Mouse (Mus musculus): ENCODE measurements around the gene Pros1. TPM values are rescaled to one million over a fixed set of nuclear protein-coding genes. Genes with fewer than 3 reads are reported as not detected.

The Pros1 gene
- total RNA-seq, 4 experiments from 2014 or later, result 14.0 to 19.0 (median 15.3) TPM

DNA sequence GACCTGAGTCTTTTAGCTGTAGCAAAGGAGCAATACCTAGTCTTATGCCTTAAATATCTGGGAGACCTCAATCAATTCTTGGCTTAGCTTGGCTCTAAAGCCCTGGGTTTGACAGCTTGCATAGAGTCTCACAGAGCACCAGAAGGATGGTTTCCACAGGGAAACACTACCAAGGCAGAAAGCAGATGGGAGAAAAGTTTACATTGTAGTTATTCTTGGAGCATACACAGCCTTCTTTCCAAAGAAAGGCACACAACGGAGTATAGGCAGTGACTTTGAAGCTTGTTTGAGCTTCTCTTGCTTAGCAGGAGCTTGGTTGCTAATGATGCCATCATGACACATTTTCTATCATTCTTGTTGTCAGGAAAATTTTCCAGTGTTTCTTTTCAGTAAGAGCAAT, 6.0 kb downstream of the Pros1 start:
- DNase-seq (ENCODE audit: low spot score), result no peak

DNA sequence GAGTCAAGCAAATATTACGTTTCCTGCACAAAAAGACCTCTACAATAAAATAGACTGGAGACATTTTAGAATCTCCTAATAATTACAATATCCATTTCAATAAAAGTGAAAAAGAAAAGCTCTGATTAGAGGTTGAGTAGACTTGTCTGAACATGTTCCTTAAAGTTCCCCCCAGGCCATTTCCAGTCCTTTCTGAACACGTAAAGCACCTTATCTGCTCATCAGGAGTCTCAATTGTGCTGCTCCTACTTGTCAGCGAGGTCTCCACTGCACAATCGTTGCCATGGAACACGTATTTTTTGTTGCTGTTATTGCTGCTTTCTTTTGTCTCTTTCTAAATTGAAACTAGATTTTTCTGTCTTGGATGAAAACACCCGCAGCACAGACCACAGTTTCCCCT, 7.3 kb downstream of the Pros1 start:
- no peak for DNase-seq (ENCODE audit: low spot score)

DNA sequence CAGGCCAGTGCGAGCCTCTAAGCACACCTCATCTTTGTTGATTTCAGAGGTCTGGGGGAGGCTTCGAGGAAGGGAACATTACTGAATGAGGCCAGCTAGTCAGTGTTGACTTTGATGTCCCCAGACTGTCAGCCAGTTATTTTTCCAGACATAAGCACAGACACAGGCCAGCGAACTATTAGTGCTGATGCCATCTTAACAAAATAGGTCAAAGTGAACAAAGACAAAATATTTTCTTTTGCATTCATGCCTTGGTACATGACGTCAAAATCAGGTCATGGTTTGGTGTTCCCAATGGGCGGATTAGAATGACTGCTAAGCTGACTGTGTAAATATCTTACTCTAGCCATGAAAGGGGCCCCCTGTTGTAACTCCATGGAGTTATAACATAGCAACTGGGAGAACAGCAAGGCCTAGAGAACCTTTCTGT, 18.6 kb downstream of the Pros1 start:
- no peak for DNase-seq (ENCODE audit: low spot score)

DNA sequence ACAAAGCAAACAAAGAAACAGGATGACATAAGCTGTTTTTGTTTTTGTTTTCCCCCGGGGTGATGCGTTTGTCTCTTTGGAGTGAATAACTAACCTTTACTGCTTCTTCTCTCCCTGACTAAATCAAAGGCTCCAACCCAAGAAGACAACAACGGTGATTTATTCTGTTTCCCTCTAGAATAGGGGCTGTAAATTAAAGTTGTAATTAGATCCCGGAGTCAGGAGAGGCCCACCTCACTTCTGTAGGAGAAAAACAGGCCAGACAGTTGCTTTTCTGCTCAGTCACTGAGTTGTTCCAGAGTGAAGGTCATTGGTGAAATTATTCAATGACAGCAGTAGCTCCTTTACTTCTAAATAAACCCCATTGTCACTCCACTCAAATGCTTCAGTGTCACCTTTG, 19.1 kb downstream of the Pros1 start:
- no peak for DNase-seq (ENCODE audit: low spot score)

DNA sequence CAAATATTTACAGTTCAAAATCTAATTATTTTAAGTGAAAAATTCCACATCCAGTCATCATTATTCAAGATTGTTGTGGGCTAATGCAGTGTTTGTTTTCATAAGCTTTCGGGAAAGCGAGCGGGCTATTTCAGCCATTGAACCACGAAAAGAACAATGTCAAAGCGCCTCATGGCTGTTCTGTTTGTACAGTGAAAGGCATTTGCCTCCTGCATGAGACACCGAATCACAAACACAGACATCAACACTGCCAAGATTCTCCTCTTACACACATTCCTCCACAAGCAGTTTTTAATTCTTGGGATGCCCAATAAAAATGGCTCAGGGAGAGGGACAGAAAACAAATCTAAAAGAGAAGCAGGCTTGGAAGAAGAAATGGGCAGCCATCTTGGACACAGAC, 20.0 kb downstream of the Pros1 start:
- DNase-seq (ENCODE audit: low spot score), result no peak

DNA sequence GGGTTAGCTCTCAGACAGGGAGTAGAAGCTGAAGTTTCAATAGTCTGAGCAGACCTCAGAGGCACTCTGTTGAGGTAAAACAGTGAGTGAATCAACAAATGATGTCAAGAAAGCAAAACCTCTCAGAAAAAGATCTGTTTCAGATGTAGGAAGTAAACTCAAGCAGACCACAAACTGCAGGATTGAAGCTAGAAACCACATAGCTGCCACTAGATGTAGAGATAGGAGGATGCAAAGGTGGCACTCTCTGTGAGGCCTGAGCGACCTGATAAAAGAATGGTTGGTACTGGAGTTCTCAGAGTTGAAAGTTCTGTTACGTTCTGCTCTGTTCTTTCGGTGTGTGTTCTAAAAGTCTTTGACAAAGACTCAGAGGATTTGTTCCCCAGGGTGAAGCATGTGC, 41.7 kb downstream of the Pros1 start:
- DNase-seq (ENCODE audit: low spot score), result no peak

DNA sequence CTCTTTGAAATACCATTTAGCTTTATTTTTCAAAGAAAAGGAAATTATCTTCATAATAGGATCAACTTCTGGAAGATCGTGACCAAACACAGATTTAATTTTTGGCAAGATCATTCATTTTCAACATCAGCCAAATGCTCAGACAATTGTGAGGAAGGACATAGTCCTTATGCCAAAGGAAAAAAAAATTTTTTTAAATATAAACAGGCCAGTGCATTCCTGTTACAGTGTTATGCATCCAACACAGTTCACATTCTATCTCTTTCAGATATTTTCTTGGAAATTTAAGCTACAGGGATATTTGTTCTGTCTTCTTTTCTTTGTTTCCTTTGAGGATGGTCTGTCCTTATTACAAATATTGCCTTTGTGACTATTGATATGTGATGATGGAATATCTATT, 57.3 kb downstream of the Pros1 start:
- DNase-seq (ENCODE audit: low spot score), result no peak

DNA sequence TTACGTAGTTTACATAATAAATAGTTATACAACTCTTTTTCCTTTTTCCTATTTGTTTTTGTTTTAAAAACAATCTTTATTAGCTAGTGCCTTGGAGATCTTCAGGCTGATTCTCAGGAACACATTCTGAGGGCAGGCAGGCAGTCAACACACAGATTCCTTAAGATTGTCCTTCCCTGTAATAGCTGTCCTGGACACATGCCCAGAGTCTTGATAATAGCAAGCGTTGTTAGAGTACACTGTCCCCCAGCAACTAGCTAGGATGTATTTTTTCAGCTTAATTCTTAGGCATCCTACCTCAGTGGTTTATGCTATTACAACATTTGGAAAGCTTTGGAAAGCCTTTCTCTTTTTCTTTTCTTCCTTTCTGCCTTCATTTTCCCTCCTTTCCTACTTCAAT, 58.1 kb downstream of the Pros1 start:
- no peak for DNase-seq (ENCODE audit: low spot score)

DNA sequence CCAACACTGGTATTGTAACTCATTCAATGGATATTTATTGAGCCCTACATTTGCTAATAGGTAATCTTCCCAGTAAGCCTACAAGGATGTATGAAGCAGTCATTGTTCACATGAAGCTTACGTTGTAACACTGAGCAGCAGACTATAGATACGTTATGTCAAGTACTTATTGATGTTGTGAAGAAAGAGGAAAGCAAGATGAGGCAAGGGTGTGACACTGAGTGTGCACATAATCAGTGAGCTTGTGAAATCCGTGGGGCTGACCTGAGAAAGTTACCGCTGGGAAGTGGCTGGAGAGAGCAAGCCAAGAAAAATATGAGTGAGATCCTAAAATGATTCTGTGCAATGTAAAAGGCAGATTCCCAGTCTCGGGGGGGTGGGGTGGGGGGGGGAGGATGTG, 61.4 kb downstream of the Pros1 start:
- no peak for DNase-seq (ENCODE audit: low spot score)

DNA sequence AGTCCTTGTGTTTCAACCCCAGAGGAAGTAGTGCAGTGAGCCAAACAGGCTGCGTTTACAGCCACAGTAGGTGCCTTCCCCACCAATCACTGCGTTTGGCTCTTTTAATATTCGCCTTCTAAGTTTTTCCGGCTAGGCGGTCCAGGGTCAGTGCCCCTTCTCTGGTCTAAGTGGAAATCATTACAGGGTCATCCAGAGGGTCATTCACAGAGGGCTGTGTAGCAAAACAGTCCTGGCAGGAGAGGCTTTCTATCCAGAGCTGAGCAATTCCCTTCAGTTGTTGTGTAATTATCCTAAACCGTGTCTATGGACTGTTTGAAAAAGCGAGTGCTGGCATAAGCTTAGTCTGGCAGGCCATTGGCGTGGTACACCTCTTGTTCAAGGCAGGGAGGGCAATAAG, 68.1 kb downstream of the Pros1 start:
- DNase-seq (ENCODE audit: low spot score), result no peak

DNA sequence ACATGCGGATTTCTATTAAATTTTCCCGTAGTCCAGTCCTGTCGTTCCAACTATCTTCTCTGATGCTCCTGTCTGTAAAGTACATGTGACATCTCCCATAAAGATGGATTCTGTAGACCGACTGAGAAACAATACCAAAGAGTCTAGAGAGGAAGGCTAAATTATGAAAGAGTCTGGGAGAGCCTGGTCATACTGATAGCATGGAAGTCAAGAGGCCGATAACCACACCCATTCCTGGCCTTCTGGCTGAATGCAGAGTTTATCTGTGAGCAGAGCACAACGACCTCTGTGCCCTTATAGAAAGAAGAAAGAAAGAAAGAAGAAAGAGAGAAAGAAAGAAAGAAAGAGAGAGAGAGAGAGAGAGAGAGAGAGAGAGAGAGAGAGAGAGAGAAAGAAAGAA, 77.2 kb downstream of the Pros1 start:
- no peak for DNase-seq (ENCODE audit: low spot score)

DNA sequence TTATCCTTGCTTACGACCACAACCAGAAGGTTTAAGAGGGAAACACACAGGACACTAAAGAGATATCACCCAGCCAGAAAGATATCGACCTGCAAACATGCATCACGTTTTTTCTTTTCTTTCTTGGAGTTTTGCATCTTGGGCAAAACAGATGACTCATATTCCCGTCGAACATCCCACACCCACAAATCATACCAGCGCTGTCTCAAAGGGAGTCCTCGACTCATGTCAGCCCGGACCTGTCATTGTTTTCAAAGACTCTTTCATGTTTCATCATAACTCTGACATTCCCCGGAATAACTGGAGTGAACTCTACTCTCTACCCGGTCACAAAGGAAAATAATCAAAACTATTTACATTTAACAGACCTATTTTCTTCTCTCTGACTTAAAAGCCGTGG, 82.2 kb downstream of the Pros1 start:
- DNase-seq (ENCODE audit: low spot score), result no peak

DNA sequence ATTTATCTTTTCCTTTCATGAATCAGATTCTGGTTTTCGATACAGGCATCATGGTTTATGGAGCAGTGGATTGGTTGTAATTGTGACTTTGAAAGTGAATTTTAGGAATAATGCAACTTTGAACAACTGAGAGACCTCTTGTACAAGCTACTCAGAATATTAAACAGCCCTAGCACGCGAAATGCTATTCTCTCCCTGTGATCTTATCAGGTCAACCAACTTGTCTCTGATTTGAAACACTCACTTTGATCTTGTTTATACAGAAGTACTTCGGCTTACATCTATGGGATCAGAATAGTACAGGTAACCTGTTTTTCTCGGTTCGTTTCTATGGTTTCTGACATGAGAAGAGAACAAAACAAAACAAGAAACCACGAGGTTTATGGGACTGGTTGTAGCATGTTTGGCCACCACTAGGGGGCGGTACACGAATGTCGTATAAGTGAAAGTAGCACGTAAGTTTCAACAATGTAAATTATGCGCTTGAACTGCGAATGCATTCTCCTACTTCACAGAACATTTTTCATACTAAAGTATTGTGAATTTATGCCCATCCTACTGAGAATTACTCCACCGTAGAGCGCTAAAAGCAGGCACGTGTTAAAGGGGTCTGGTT, 86.4 kb downstream of the Pros1 start:
- DNase-seq (ENCODE audit: low spot score), result peak; percentile 35

DNA sequence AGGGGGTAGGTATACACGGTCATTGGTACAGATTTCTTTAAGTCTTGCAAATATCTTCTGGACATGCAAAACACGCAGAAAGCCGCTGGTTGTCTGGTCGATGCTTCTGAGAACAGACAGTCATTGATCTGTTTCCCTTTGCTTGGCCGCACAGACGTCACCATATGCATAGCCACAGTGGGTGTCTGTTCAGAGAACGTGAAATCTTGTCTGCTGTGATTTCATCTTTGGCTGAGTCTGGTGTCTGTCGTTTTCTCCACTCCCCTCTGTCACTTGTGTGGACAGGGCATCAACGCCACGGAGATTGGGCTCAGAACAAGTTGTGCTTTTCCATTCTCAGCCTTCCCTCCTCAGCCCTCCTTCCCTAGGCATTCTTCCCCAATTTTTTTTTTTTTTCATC, 87.7 kb downstream of the Pros1 start:
- DNase-seq (ENCODE audit: low spot score), result no peak

DNA sequence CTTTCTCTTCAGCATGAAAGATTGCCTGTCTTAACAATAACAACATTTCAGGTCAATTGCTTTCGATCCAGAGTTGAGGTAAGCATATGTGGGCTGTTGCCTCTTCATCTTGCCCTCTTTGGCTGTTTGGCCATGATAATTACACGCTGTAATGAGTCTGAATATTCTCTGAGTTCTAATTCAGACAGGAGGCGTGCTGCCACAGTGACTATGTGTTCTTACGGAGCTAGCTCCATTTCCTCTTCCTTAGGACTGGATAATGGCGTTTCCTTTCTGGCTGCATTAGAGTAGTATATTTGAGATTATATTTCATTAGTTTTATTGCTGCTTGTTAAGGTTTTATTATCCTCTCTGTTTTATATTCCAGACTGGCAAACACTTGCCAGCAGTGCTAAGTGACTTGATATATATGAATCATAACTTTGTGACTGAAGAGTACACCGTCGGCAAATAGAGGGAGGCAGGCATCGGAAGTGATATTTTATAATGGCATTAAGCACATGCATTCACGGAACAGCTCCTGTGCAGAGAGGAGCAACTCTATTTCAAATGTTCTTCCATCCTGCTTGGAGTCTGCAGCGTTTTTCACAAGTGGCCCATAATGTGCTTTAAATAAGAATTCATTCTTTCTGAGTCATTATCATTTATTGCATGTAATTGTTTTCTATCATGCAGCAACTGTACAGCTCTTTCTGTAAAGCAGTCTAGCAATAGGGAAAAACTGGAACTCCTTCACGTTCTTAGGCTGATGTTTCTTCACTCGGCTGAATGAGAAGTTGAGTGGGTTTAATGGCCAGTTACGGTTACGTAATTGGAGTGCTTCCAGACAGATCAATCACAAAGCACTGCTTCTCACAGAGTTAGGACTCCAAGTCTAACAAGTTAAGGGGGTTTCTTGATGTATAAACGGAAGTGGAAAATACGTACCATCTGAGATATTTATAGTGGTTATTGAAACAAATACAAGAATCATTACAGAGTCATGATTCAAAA, 88.6 kb downstream of the Pros1 start:
- DNase-seq (ENCODE audit: low spot score), result no peak

DNA sequence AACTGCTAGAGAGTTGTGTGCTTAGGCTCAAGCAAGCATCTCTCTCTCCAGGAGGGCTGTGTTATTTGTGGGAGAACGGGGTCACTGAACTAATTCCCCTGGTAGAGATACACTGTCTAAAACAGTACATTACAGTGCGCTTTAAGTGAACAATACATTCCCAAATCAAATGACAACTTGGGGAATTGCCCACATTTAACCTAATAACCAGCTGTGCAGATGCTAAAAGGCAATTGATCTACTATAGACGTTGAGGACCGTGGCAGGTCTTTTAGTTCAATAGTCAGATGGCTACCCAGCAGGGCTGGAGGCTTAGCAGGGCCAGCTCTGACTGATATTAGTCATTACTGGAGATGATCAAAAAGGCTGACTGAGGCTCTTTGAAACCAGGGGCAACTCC, 104.4 kb downstream of the Pros1 start:
- DNase-seq (ENCODE audit: low spot score), result no peak

DNA sequence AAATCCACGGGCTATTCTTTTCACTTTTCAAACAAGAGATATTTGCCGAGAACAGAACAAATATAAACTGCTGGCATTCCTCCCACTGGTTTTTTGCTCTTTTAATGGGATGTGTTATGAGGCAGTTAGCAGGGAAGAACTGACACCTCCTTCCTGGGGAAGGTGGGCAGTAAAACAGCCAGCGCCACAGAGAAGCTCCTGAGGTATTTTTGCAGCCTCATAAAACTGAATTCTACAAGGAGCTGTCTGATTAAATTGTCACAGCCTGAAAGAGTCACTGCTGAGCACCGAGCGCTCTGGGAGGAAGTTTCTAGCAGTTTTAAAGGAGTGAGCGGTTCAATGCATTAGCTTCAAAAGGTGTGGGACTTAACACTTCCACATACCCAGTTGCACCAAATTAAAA, 110.3 kb downstream of the Pros1 start:
- DNase-seq (ENCODE audit: low spot score), result no peak

DNA sequence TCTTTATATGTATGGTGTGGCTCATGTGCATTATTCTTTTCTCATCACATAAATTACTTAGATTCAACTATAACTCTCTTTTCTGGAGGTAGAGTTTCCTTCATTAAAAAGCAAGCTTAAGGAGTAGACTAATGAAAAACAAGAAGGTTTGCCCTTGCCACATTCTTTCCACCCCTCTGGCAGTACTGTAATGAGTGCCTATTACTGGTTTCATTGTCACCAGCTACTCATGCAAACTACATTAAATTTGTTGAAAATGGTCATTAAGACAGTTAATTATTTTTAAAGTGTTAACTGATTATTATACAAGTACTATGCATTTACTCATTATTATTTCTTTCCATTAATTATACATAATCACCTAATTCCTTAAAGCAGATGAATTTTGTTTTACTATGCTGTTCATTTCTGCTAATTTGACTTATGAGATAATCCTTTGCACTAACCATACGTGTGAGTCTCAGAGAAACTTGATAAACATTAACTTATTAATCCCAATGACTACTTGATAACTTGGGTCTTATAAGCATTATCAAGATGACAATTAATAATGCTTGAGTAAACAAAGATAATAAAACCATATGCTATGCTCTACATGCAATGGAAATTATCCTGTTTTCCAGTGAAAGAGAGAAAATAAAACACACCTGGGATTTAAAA, 117.7 kb downstream of the Pros1 start:
- no peak for DNase-seq (ENCODE audit: low spot score)

DNA sequence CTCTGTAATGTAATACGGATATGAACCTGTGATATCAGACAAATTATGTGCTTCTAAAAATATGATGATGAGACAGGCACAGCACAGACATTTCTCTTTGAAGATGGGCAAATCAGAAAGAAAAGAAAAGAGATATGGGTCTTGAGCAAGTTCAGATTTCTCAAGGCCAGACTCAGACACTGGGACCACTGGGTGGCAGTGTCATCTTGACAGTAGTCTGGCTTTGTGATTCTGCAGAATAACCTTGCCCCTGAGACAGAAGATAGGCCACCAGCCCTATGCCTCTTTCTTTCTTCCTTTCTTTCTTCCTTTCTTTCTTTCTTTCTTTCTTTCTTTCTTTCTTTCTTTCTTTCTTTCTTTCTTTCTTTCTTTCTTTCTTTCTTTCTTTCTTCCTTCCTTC, 120.8 kb downstream of the Pros1 start:
- DNase-seq (ENCODE audit: low spot score), result no peak

Measured in heart, adult 8-10 months (tissue).